Mouse (Mus musculus) natural killer cell, adult 2 months (primary cell): ENCODE data around the gene Shb.

ENCODE experiments used
- DNase-seq, 2 experiments: peaks; one replicate each; pipeline ENCODE4 v3.0.0; 2022; ENCODE audit warnings: low spot score in 2 of 2

Gene Shb

GRCm38 (mm10) chr4:45421519-45422260, 110.6 kb downstream of the Shb start:
- DNase-seq: no peak

- no peak for DNase-seq
Observed at GRCm38 (mm10) chr4:45420733-45421132, 111.5 kb downstream of the Shb start.

GRCm38 (mm10) chr4:45419051-45419450, 113.2 kb downstream of the Shb start:
- no peak for DNase-seq

GRCm38 (mm10) chr4:45418229-45418950, 113.9 kb downstream of the Shb start:
- DNase-seq: peak; percentile 23 to 61

GRCm38 (mm10) chr4:45416314-45416713, 116.0 kb downstream of the Shb start:
- DNase-seq: no peak

- DNase-seq: no peak
Observed at GRCm38 (mm10) chr4:45413674-45414338, 118.5 kb downstream of the Shb start.

- no peak for DNase-seq
Observed at GRCm38 (mm10) chr4:45412433-45413192, 119.7 kb downstream of the Shb start.

- DNase-seq: no peak
Observed at GRCm38 (mm10) chr4:45411181-45411790, 121.0 kb downstream of the Shb start.

- peak; percentile 48 to 83 for DNase-seq
Observed at GRCm38 (mm10) chr4:45409270-45409669, 123.0 kb downstream of the Shb start.

GRCm38 (mm10) chr4:45408427-45409132, 123.7 kb downstream of the Shb start, which contains the start of gene Slc25a51:
TSS of gene Slc25a51 (minus strand) at chr4:45408766.
- peak; percentile 90 to 92 for DNase-seq

GRCm38 (mm10) chr4:45407703-45408334, 124.5 kb downstream of the Shb start:
- DNase-seq: peak; percentile 41 to 46

- no peak for DNase-seq
Observed at GRCm38 (mm10) chr4:45407001-45407702, 125.1 kb downstream of the Shb start.

GRCm38 (mm10) chr4:45406397-45406796, 125.9 kb downstream of the Shb start:
- DNase-seq: no peak

- DNase-seq: no peak
Observed at GRCm38 (mm10) chr4:45405315-45405714, 127.0 kb downstream of the Shb start.

GRCm38 (mm10) chr4:45404086-45404485, 128.2 kb downstream of the Shb start:
- no peak for DNase-seq

- DNase-seq: peak; percentile 17 to 36
Observed at GRCm38 (mm10) chr4:45403499-45403878, 128.8 kb downstream of the Shb start.

- DNase-seq: peak in 1 of 2 experiments; percentile 34
Observed at GRCm38 (mm10) chr4:45402878-45403498, 129.3 kb downstream of the Shb start.

- DNase-seq: no peak
Observed at GRCm38 (mm10) chr4:45402281-45402680, 130.0 kb downstream of the Shb start.
